9 mouse cellular contexts compared by ENCODE assay signal in genomic region chr19:16984897-16985296, GRCm38 (mm10). TPM values are rescaled to one million over a fixed set of nuclear protein-coding genes. Genes with fewer than 3 reads are reported as not detected.
DNase-seq lines count a peak whose midpoint lies in the region; ATAC-seq and TF ChIP-seq lines count a peak whose summit lies in the region.
"Had no signal": no experiment of that assay in that cellular context is flagged by ENCODE, and none has a peak within 500 bp of the region (broad histone marks: within the 10 kb centered on the region; RNA-seq: fewer than 3 reads in every experiment).

No protein-coding gene starts in this region.

- H3K4me2 ChIP-seq in kidney, postnatal 0 days (ENCODE audit: low read length): no peak overlapping the region
- H3K4me2 ChIP-seq in embryonic facial prominence, embryonic 11.5 days (ENCODE audit: low read depth, low read length): no peak overlapping the region
- H3K4me2 ChIP-seq: limb, embryonic 15.5 days had no signal

- peak; percentile 30 for DNase-seq in kidney, postnatal 0 days (ENCODE audit: low spot score)
- no peak for DNase-seq in kidney, adult 11 months
- peak; percentile 15 for DNase-seq in MEL (ENCODE audit: low read depth, low spot score)
- DNase-seq in adrenal gland, postnatal 25 days: peak; percentile 71
- peak; percentile 62 for DNase-seq in embryonic facial prominence, embryonic 11.5 days (ENCODE audit: low spot score)
- peak; percentile 9 to 19 for DNase-seq in layer of hippocampus, postnatal 36 days
- DNase-seq in natural killer cell, adult 2 months (ENCODE audit: low spot score in 2 of 2): peak; percentile 9 to 12

- H3K4me3 ChIP-seq in kidney, postnatal 0 days (replicated peaks; ENCODE audit: low read depth, low read length): no peak overlapping the region
- H3K4me3 ChIP-seq in MEL (ENCODE audit: control insufficient read depth in 1 of 2, insufficient read depth in 1 of 2, low read depth in 2 of 2, low read length in 2 of 2): no peak overlapping the region
- H3K4me3 ChIP-seq in embryonic facial prominence, embryonic 11.5 days (ENCODE audit: low read depth, low read length): no peak overlapping the region
- H3K4me3 ChIP-seq: limb, embryonic 15.5 days had no signal

- no peak for TF ChIP-seq POLR2A in MEL (IDR thresholded peaks at IDR 0.05; ENCODE audit: control insufficient read depth in 1 of 2, insufficient read depth in 1 of 2, low read depth in 1 of 2, low read length in 2 of 2, poor library complexity in 1 of 2)

- TF ChIP-seq CTCF in kidney, postnatal 0 days (IDR thresholded peaks at IDR 0.05; ENCODE audit: low read depth): peak; percentile 61
- peak; percentile 31 to 41 (median 31); a peak in 5 of 6 replicates for TF ChIP-seq CTCF in MEL (IDR thresholded peaks at IDR 0.05 in 2 of 3, conservative IDR thresholded peaks at IDR 0.05 in 1 of 3; ENCODE audit: control insufficient read depth in 1 of 3, insufficient read depth in 1 of 3, low read depth in 2 of 3, low read length in 3 of 3, poor library complexity in 1 of 3, severe bottlenecking in 1 of 3)

- TF ChIP-seq RAD21 in MEL (IDR thresholded peaks at IDR 0.05; ENCODE audit: low read depth, low read length): peak; percentile 3

- H3K27ac ChIP-seq in kidney, postnatal 0 days: no peak overlapping the region
- no peak overlapping the region for H3K27ac ChIP-seq in MEL (ENCODE audit: control insufficient read depth, low read depth, low read length)
- H3K27ac ChIP-seq in embryonic facial prominence, embryonic 11.5 days (replicated peaks; ENCODE audit: low read depth, low read length): no peak overlapping the region
- H3K27ac ChIP-seq: limb, embryonic 15.5 days had no signal

- 45% methylated on average over 5 of the region's 5 CpGs for WGBS in kidney, postnatal 0 days
- 50% methylated on average over 5 of the region's 5 CpGs for WGBS in embryonic facial prominence, embryonic 11.5 days

- ATAC-seq in kidney, postnatal 0 days (replicated peaks; ENCODE audit: low FRiP score, low read depth): no peak
- ATAC-seq in embryonic facial prominence, embryonic 11.5 days (replicated peaks; ENCODE audit: insufficient number of reproducible peaks, low FRiP score, low TSS enrichment, low read depth): no peak
- no peak for ATAC-seq in inflammation-experienced regulatory T-cells, adult 6 months

- H3K9me3 ChIP-seq in kidney, postnatal 0 days (replicated peaks; ENCODE audit: low read length): no peaks in the 10 kb centered on the region
- H3K9me3 ChIP-seq in MEL (replicated peaks; ENCODE audit: insufficient read depth, low read length): no peaks in the 10 kb centered on the region
- H3K9me3 ChIP-seq in embryonic facial prominence, embryonic 11.5 days (replicated peaks; ENCODE audit: control insufficient read depth, low read length): no peaks in the 10 kb centered on the region
- H3K9me3 ChIP-seq: limb, embryonic 15.5 days had no signal

- no peak for TF ChIP-seq EP300 in MEL (IDR thresholded peaks at IDR 0.05; ENCODE audit: low read depth in 1 of 2, low read length in 2 of 2)

- no peaks in the 10 kb centered on the region for H3K36me3 ChIP-seq in kidney, postnatal 0 days (ENCODE audit: insufficient read depth, low read length)
- H3K36me3 ChIP-seq in MEL (ENCODE audit: control insufficient read depth in 1 of 2, insufficient read depth in 2 of 2, low read length in 2 of 2): no peaks in the 10 kb centered on the region
- H3K36me3 ChIP-seq in embryonic facial prominence, embryonic 11.5 days (replicated peaks; ENCODE audit: control insufficient read depth, insufficient read depth, low read depth, low read length): no peaks in the 10 kb centered on the region
- H3K36me3 ChIP-seq: limb, embryonic 15.5 days had no signal

- no peaks in the 10 kb centered on the region for H3K79me2 ChIP-seq in MEL (ENCODE audit: control insufficient read depth, insufficient read depth, low read length, poor library complexity)

- no peaks in the 10 kb centered on the region for H3K27me3 ChIP-seq in kidney, postnatal 0 days (ENCODE audit: insufficient read depth, low read length)
- H3K27me3 ChIP-seq in MEL (ENCODE audit: control insufficient read depth in 1 of 2, insufficient read depth in 2 of 2, low read length in 2 of 2): peaks cover 0 to 1% of the 10 kb centered on the region in 2 experiments; a peak in 2 of 4 replicates
- no peaks in the 10 kb centered on the region for H3K27me3 ChIP-seq in embryonic facial prominence, embryonic 11.5 days (ENCODE audit: control insufficient read depth, insufficient read depth, low read length)
- H3K27me3 ChIP-seq: limb, embryonic 15.5 days had no signal

- H3K9ac ChIP-seq in kidney, postnatal 0 days (ENCODE audit: low read depth, low read length): no peak overlapping the region
- H3K9ac ChIP-seq in MEL (ENCODE audit: control insufficient read depth, low read depth, low read length, poor library complexity, severe bottlenecking): no peak overlapping the region
- H3K9ac ChIP-seq in embryonic facial prominence, embryonic 11.5 days (replicated peaks; ENCODE audit: low read length): no peak overlapping the region
- H3K9ac ChIP-seq: limb, embryonic 15.5 days had no signal

- H3K4me1 ChIP-seq in kidney, postnatal 0 days (replicated peaks; ENCODE audit: insufficient read depth, low read length): no peaks in the 10 kb centered on the region
- H3K4me1 ChIP-seq in MEL (ENCODE audit: control insufficient read depth in 1 of 2, insufficient read depth in 2 of 2, low read length in 2 of 2): no peaks in the 10 kb centered on the region
- H3K4me1 ChIP-seq in embryonic facial prominence, embryonic 11.5 days (ENCODE audit: control insufficient read depth, insufficient read depth, low read length): no peaks in the 10 kb centered on the region
- H3K4me1 ChIP-seq: limb, embryonic 15.5 days had no signal

TF ChIP-seq in MEL, 35 proteins besides CTCF, POLR2A, EP300 and RAD21:
- TF ChIP-seq POLR2AphosphoS5 (IDR thresholded peaks at IDR 0.05; ENCODE audit: borderline replicate concordance, low read depth, low read length) (no peak), ZMIZ1 (IDR thresholded peaks at IDR 0.05; ENCODE audit: low read depth, low read length) (no peak), SMC3 (IDR thresholded peaks at IDR 0.05; ENCODE audit: low read depth, low read length) (peak; percentile 37), MAX (IDR thresholded peaks at IDR 0.05; ENCODE audit: low read length) (no peak), MAFK (IDR thresholded peaks at IDR 0.05; ENCODE audit: borderline replicate concordance, low read depth, low read length) (no peak)

RNA-seq across cellular contexts. Expression of gene Prune2, which starts 29.0 kb away (rescaled TPM):
- 1.1 and 1.3 TPM in 2 replicates for polyA plus RNA-seq in kidney, postnatal 0 days (2015; fragmentation: Nextera tagmentation; extraction: Ambion mirVana)
- total RNA-seq in MEL (2012; rRNA removed): not detected in 2 replicates
- polyA plus RNA-seq in MEL (2012; ENCODE audit: insufficient read depth in 1 of 2, insufficient read length in 2 of 2, low read depth in 1 of 2, low replicate concordance in 2 of 2, missing spikeins in 1 of 2): not detected
- 34.6 and 35.3 TPM in 2 replicates for total RNA-seq in adrenal gland, postnatal 25 days (2021)
- polyA plus RNA-seq in embryonic facial prominence, embryonic 11.5 days (2014; fragmentation: Nextera tagmentation; extraction: Ambion mirVana): 1.5 and 1.9 TPM in 2 replicates
- total RNA-seq in layer of hippocampus, postnatal 36 days (2021): 10 to 100 TPM; 69.1 to 70.3 TPM
- polyA plus RNA-seq in inflammation-experienced regulatory T-cells, adult 6 months (2017; shearing (Covaris generic)): under 1 TPM; 0.05 to 0.26 (median 0.26) TPM
